Mouse (Mus musculus) cerebellum, postnatal 25 days (tissue): ENCODE measurements at regions not wholly inside any gene's neighbourhood (a gene's known extent, or its start where the extent isn't known, plus 50 kb on each side); places are given as distances from the start of the nearest gene placed in this dataset.
A peak's percentile ranks its signal among the peaks of the same experiment; 100 is the strongest.

Experiments used
- DNase-seq, 2 experiments: peaks; one replicate each; pipeline ENCODE4 v3.0.0; 2021; ENCODE audit warnings: mixed read lengths in 2 of 2

DNA sequence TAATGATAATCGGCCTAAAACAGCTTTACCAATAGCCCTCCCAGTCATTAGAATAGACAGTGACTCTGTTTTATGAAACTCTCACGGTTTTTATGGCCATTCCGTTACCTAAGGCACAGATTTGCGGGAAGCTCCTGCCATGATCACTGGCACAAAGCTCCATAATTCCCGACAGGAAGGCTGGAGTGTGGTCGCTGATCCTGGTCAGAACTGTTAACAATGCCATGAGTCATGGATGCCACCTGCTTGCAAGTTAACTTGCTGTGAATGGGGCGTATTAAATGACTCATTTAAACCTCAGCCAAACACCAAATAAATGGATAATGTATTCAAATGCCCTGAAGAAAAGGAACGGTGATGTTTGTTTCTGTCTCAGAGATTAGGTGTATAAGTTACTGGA is 559.9 kb upstream of the Map3k7 start:
- DNase-seq: peak; percentile 18 to 43

- peak in 1 of 2 experiments; percentile 23 for DNase-seq
These were observed 558.8 kb upstream of the Map3k7 start for GRCm38 (mm10) chr4:31404840-31405714.

DNA sequence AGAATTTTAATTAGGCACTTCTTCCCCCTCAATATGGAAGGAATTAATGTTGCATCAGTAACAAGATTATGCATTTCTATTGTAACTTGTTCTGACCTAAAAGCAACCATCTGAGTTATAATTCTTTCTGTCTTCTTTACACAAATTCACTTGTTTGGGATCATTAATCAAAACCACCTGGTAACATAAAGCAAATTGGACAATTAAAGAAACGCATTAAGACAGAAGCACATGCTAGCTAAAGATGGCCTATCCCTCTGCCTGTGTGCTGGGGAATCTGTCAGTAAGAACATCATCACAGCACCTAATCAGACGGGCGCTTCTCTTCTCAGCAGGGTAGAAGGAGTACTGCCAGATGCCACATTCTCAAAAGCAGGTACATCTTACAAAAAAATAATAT is 553.7 kb upstream of the Map3k7 start:
- no peak for DNase-seq

DNA sequence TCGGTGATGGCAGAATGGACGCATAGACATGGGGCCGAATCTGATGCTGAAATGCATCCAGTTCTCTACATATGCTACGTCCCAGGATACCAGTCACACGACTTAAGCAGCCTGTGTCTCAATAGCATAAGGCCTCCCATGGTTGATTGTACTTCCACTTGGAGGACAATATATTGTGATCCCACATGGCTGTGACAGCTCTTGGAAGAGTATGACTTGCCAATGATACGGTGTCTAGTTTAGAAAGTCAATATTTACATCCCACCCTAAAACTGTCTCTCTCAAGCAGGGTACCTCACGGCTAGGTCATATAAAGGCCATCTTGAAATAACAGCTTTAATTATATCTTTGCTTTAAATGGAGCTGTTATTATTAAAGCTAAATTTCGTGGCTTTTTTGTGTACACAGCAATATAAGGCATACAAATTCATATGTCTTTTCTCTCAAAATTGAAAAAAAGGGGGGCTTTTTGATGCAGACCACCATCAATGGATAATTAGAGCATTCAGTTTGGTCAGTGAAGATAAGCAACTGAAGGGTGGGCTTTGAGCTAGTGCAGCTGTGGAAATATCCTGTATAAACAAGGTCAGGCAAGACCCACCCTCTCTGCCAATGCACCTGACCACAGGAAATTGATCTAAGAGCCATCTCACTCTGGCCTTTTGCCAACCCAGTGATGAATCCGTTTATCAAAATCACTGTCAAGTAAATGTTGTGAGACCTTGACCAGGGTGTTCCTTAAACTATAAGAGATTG is 551.9 kb upstream of the Map3k7 start:
- DNase-seq: no peak

- DNase-seq: no peak
These were observed 546.7 kb upstream of the Map3k7 start for GRCm38 (mm10) chr4:31417161-31417560.

DNA sequence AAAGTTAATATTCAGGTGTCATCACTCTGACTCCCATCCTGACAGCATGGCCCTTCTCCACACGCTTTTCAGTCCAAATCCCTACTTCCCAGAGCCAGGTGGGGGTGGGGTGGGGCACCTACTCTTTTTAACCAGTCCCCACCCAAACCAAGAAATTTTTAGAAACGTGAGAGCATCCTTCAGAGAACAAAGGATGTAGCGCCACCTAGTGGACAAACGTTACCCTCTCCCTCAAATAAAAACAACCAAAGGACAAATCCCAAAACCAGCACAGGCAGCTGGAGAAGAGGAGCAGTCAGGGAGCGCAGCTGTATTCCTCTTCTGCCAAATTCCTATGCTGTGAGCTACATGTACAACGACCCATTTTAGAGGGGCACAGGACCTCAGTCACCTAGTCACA is 544.7 kb upstream of the Map3k7 start:
- DNase-seq: peak; percentile 37 to 69

DNA sequence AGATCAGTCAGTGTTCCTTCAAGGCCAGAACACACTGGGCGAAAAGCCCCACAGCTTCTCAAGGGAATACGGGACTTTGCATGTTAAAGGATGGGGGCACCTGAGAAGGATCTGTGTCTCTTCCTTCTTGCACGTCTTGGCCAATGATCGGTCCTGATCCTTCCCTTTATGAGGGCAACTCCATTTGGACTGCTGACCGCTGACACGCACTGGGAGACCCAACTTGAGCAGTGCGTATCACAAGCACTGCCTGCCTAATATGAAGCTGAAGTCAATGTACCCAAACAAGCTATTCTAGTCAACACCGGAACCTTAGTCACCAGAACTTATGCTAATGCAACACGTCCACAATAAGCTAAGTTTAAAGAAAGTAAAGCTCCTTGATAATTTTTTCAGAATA is 543.7 kb upstream of the Map3k7 start:
- peak in 1 of 2 experiments; percentile 9 for DNase-seq

GRCm38 (mm10) chr4:31421386-31421785 is 542.5 kb upstream of the Map3k7 start:
- no peak for DNase-seq

- no peak for DNase-seq
These were observed 538.8 kb upstream of the Map3k7 start for GRCm38 (mm10) chr4:31425135-31425534.

DNA sequence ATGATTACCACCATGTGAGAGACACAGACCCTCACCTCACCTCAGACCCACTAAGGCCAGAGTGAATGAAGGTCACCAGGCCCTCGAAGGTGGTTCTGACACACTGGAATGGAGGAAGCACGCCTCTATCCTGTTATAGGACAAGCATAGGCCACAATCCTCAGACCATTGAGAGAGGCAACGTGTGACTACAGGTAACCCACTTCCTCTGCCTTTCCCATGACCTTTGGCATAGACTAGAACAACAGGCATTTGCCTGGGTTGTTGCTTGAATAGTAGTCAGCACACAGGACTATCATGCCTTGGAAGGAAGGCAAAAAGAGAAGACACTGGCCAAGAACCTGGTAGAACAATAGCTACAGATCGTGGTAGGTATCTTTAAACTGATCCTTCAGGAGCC is 538.2 kb upstream of the Map3k7 start:
- no peak for DNase-seq

- DNase-seq: no peak
These were observed 537.5 kb upstream of the Map3k7 start for GRCm38 (mm10) chr4:31426169-31427030.

DNA sequence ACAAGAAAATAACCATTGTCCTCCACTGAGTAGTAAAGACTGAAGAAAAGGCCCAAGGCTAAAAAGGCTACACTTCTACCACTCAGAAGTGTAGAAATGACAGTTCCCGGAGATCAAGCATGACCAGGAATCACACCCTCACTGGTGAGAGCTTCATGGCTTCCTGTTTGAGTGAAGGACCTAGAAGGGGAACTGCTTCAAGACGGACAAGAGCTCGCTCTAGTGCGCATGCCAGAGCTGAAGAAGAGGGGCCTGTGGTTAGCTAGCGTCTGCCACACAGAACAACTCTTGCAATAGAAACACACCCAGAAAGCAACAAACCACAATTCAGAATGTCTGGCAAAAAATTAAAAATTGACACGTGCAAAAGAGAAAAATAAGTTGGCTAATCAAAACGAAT is 530.0 kb upstream of the Map3k7 start:
- no peak for DNase-seq

DNA sequence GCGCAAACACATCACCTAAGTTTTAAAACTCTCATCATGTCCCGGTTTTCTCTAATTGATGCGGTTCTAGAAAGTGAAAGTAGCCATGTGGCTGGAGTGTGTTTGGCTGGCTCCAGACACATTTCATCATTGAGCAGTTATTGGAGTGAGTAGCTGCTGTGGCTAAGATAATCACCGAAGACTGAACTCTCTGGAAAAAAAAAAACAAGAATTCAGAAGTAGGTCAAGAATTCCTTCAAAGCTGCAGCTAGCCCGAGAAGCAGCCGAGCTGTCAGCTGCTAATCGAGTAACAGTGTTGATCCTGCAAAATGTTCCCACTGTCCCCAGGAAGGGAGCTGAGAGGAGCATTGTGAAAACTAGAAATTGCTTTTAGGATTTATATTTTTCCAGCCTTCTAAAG is 509.0 kb upstream of the Map3k7 start:
- no peak for DNase-seq

DNA sequence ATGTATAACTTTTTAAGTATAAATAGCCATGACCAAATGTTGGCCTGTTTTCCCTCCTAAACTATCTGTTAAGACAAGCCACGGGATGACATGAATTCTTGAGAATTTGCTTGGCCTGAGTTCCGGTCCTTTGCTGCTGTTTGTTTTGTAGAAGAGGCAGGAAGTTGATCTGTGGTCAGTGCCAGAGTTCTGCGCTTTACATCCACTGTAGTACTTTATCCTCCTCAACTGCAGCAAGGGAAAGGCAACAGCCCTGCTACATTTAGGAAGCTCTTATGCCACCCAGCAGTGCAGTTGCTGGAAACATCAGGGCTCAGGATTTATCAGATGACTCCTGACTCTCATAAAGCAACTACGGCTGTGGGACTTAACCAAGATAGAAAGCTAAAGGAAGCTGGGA is 508.4 kb upstream of the Map3k7 start:
- DNase-seq: no peak

- DNase-seq: peak in 1 of 2 experiments; percentile 29
These were observed 501.4 kb upstream of the Map3k7 start for GRCm38 (mm10) chr4:31462456-31462855.

DNA sequence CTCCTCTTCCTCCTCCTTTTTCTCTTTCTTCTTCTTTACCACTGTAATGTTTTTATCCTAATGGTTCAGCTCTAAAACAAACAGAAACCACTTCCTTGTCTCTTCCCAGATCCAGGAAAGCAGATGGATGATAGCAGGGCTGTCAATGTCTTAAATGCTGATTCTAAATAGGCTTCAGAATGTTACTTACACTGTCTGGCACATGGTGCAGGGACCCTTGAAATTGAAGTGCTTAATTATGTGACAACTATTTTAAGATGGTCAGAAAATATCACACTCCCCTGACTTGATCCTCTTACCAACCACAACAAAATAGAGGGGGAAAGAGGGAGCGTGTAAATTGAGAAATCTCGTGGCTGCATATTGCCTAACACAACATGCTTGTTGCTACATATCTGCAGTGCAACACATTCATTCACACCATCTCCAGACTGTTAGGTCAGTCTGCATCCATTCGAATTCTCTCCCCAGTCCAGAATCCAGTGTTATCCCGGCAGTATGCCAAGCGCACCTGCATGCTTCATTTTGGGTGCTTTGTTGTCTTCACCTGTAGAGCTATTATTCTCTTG is 500.7 kb upstream of the Map3k7 start:
- no peak for DNase-seq

GRCm38 (mm10) chr4:31468306-31468705 is 495.6 kb upstream of the Map3k7 start:
- peak; percentile 14 for DNase-seq

DNA sequence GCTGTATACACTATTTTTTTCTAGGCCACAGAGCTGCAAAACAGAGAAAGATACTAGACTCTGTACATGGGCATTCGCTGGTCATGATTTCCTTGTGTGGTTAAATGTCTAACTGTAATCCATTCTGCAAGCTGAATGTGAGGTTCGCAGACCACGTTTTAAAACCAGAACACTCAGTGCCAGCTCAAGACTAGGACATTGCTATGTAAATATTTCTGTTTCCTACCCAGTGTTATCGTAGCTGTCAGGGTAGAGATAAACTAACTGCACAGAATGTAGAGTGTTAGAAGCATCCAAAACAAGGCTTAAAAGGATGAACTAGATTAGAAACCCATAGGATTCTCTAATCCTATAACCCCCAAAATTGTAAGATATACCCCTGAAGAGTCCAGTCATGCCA is 494.1 kb upstream of the Map3k7 start:
- DNase-seq: no peak

DNA sequence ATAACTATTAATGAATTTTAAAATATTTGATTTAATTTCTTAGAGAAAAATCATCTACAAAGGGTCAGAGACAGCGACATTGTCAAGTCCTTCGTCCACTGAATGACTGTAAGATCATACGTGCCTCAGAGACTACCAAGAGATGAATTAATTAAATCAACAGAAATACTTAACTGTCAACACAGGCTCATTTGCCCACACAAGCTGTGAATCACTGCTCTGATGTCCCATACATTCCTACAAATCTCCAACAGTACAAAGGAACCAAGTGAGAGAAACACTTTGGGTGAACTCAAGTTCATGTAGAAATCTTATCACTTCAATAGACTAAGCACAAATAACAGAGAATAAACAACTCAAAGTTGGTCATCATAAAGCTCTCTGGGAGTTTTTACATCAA is 471.4 kb upstream of the Map3k7 start:
- DNase-seq: no peak

DNA sequence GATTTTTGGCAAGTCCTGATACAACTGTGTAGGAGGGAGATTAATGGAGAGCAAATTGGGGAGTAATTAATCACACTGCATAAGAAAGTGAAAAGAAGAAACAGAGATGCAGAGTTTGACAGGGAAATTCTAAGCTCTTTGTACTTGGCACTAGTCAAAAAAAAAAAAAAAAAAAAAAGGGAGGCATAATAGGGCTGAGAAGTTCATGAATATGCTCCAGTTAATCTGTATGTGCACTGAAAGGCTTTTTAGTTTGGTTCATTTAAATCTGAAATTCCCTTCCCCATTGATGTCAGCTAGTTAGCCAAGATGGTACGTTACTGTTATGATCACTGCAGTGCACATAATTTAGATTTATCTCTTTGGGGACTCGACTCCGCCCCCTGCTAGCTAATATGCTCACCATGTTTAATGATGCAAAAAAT is 470.8 kb upstream of the Map3k7 start:
- DNase-seq: no peak

GRCm38 (mm10) chr4:31499888-31500287 is 464.0 kb upstream of the Map3k7 start:
- DNase-seq: no peak

GRCm38 (mm10) chr4:31500432-31500831 is 463.5 kb upstream of the Map3k7 start:
- DNase-seq: no peak
